Mouse (Mus musculus): Measurements from ENCODE around the gene Ferd3l. TPM values are rescaled to one million over a fixed set of nuclear protein-coding genes. Genes with fewer than 3 reads are reported as not detected.
A peak's percentile ranks its signal among the peaks of the same experiment; 100 is the strongest.

Ferd3l gene
- polyA plus RNA-seq, 1 experiment: not detected

DNA sequence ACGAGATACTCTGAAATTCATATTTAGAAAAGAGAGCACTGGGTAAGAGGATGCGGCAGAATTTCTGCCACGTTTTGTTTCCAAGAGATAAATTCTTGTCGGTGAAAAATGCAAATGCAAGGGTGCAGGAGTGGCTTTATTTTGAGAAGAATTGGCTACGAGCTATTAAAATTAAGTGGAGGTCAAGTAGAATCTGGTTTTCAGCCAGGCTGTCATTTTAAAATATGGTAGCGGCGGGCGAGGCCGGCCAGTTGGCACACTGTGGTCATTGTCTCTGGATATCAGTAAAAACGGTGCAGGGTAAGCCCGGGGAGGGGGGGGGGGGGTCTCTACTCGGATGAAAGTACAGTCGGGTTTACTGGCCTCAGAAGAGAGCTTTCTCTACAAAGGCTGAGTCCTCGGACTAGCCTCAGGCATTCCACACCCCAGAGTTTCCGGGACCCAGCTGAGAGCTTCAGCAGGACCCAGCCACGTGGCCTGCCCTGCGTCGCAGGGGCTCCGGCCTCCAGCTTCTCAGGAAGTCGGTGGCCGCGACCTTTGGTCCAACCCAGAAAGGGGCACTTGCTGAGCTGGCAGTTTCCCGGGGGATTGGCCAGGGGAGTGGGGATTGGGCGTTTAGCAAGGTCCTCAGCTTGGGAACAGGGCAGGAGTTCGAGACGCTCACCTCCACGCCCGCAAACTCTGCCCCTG, 27.5 kb downstream of the Ferd3l start:
- H3K4me3 ChIP-seq (ENCODE audit: insufficient read depth, low read depth, low read length): no peak overlapping the region
- no peaks in the 10 kb centered on the region for H3K36me3 ChIP-seq (ENCODE audit: control insufficient read depth, insufficient read depth, low read length)
- H3K4me1 ChIP-seq (ENCODE audit: control insufficient read depth, insufficient read depth, low read length): no peaks in the 10 kb centered on the region
- TF ChIP-seq CTCF (conservative IDR thresholded peaks at IDR 0.05; ENCODE audit: insufficient read depth, insufficient read length, low read depth, low read length) (no peak), POLR2A (IDR thresholded peaks at IDR 0.05; ENCODE audit: low read depth, low read length) (no peak)
- DNase-seq: no peak
- H3K27ac ChIP-seq (ENCODE audit: insufficient read depth, low read depth, low read length): no peak overlapping the region
- peaks cover 9% of the 10 kb centered on the region for H3K27me3 ChIP-seq (replicated peaks; ENCODE audit: control insufficient read depth, insufficient read depth, low read length)
- WGBS: 4% methylated on average over 28 of the region's 28 CpGs

DNA sequence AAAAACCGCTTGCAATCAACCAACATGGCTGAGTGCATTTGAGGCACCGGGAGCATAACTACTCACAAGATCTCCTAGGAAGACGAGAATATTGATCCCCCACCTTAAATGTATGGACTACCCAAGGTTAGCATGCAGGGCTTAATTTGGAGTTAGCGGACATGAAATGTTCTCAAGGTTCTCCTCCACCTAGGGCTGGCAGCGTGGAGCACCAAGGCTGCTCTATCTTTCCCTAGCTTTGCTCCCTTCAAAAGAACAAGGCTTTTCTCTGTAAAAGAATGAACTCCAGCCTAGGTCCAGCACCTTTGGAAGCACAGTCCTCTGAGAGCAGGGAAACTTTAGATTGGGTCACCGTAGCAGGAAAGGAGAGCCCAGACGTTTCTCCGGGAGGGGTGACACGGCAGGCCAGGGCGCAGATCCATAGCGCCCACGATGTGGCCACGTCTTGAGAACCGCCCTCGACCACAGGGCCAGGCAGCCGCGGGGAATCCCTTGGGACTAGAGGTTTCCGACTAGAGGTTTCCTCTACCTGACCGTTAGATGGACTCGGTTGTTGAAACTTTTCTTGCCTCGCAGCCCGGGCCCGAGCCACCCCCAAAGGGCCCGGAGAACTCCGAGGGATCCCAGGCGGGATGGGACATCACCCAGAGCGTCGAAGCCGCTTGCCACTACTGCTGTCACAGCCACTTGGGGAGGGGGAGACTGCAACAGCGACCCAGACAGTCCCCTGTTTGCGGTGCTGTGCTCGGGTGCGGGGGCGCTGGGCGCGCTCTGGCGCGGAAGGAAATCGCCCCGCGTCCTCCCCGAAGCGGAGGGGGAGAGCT, 28.6 kb downstream of the Ferd3l start:
- H3K27ac ChIP-seq (ENCODE audit: insufficient read depth, low read depth, low read length): no peak overlapping the region
- H3K4me3 ChIP-seq (ENCODE audit: insufficient read depth, low read depth, low read length): peak overlapping the region; percentile 55
- 2% methylated on average over 42 of the region's 43 CpGs for WGBS
- no peak for DNase-seq
- H3K36me3 ChIP-seq (ENCODE audit: control insufficient read depth, insufficient read depth, low read length): no peaks in the 10 kb centered on the region
- no peak for TF ChIP-seq CTCF (conservative IDR thresholded peaks at IDR 0.05; ENCODE audit: insufficient read depth, insufficient read length, low read depth, low read length)
- no peak for TF ChIP-seq POLR2A (IDR thresholded peaks at IDR 0.05; ENCODE audit: low read depth, low read length)
- H3K27me3 ChIP-seq (replicated peaks; ENCODE audit: control insufficient read depth, insufficient read depth, low read length): peaks cover 11% of the 10 kb centered on the region
- no peaks in the 10 kb centered on the region for H3K4me1 ChIP-seq (ENCODE audit: control insufficient read depth, insufficient read depth, low read length)

GRCm38 (mm10) chr12:33957400-33958240, 29.4 kb downstream of the Ferd3l start, which contains the start of gene Twist1:
TSS of gene Twist1 (plus strand) at chr12:33957671.
- peak within 1 kb of the TSS; percentile 55 for H3K4me3 ChIP-seq (ENCODE audit: insufficient read depth, low read depth, low read length)
- DNase-seq: peak; percentile 26
- H3K36me3 ChIP-seq (ENCODE audit: control insufficient read depth, insufficient read depth, low read length): no peaks in the 10 kb centered on the region
- 1% methylated on average over 99 of the region's 105 CpGs for WGBS
- no peak for TF ChIP-seq POLR2A (IDR thresholded peaks at IDR 0.05; ENCODE audit: low read depth, low read length)
- no peak for TF ChIP-seq CTCF (conservative IDR thresholded peaks at IDR 0.05; ENCODE audit: insufficient read depth, insufficient read length, low read depth, low read length)
- peaks cover 11% of the 10 kb centered on the region for H3K27me3 ChIP-seq (replicated peaks; ENCODE audit: control insufficient read depth, insufficient read depth, low read length)
- no peak within 1 kb of the TSS for H3K27ac ChIP-seq (ENCODE audit: insufficient read depth, low read depth, low read length)
- H3K4me1 ChIP-seq (ENCODE audit: control insufficient read depth, insufficient read depth, low read length): no peaks in the 10 kb centered on the region

GRCm38 (mm10) chr12:33958241-33959194, 30.3 kb downstream of the Ferd3l start:
- DNase-seq: no peak
- 3% methylated on average over 56 of the region's 56 CpGs for WGBS
- H3K36me3 ChIP-seq (ENCODE audit: control insufficient read depth, insufficient read depth, low read length): no peaks in the 10 kb centered on the region

DNA sequence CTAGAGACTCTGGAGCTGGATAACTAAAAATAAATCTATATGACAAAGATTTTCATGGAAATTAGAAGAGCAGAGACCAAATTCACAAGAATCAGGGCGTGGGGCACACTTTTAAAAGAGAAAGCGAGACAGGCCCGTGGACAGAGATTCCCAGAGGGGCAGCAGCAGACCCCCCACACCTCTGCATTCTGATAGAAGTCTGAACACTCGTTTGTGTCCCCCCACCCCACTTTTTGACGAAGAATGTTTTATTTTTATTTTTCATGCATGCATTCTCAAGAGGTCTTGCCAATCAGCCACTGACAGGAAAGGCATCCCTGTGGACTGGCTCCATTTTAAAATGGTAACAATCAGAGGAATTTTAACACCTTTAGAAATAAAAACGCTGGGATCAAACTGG, 31.0 kb downstream of the Ferd3l start:
- no peaks in the 10 kb centered on the region for H3K4me1 ChIP-seq (ENCODE audit: control insufficient read depth, insufficient read depth, low read length)
- H3K4me3 ChIP-seq (ENCODE audit: insufficient read depth, low read depth, low read length): no peak overlapping the region
- H3K27ac ChIP-seq (ENCODE audit: insufficient read depth, low read depth, low read length): no peak overlapping the region
- TF ChIP-seq POLR2A (IDR thresholded peaks at IDR 0.05; ENCODE audit: low read depth, low read length): no peak
- TF ChIP-seq CTCF (conservative IDR thresholded peaks at IDR 0.05; ENCODE audit: insufficient read depth, insufficient read length, low read depth, low read length): no peak
- H3K27me3 ChIP-seq (replicated peaks; ENCODE audit: control insufficient read depth, insufficient read depth, low read length): peaks cover 11% of the 10 kb centered on the region
- H3K36me3 ChIP-seq (ENCODE audit: control insufficient read depth, insufficient read depth, low read length): no peaks in the 10 kb centered on the region
- no peak for DNase-seq
- 16% methylated on average over 6 of the region's 6 CpGs for WGBS

More at GRCm38 (mm10) chr12:33958241-33959194, 30.3 kb downstream of the Ferd3l start:
- H3K27ac ChIP-seq (ENCODE audit: insufficient read depth, low read depth, low read length): no peak overlapping the region
- no peaks in the 10 kb centered on the region for H3K4me1 ChIP-seq (ENCODE audit: control insufficient read depth, insufficient read depth, low read length)
- H3K4me3 ChIP-seq (ENCODE audit: insufficient read depth, low read depth, low read length): peak overlapping the region; percentile 55
- TF ChIP-seq POLR2A (IDR thresholded peaks at IDR 0.05; ENCODE audit: low read depth, low read length) (no peak), CTCF (conservative IDR thresholded peaks at IDR 0.05; ENCODE audit: insufficient read depth, insufficient read length, low read depth, low read length) (no peak)
- peaks cover 11% of the 10 kb centered on the region for H3K27me3 ChIP-seq (replicated peaks; ENCODE audit: control insufficient read depth, insufficient read depth, low read length)

GRCm38 (mm10) chr12:33959846-33960245, 31.6 kb downstream of the Ferd3l start:
- Histone ChIP-seq H3K27ac (ENCODE audit: insufficient read depth, low read depth, low read length) (no peak overlapping the region), H3K4me3 (ENCODE audit: insufficient read depth, low read depth, low read length) (no peak overlapping the region), H3K4me1 (ENCODE audit: control insufficient read depth, insufficient read depth, low read length) (no peaks in the 10 kb centered on the region), H3K27me3 (replicated peaks; ENCODE audit: control insufficient read depth, insufficient read depth, low read length) (peaks cover 9% of the 10 kb centered on the region), H3K36me3 (ENCODE audit: control insufficient read depth, insufficient read depth, low read length) (no peaks in the 10 kb centered on the region)
- TF ChIP-seq CTCF (conservative IDR thresholded peaks at IDR 0.05; ENCODE audit: insufficient read depth, insufficient read length, low read depth, low read length) (no peak), POLR2A (IDR thresholded peaks at IDR 0.05; ENCODE audit: low read depth, low read length) (no peak)
- no peak for DNase-seq
- 17% methylated on average over 3 of the region's 3 CpGs for WGBS
